Mouse (Mus musculus) embryonic facial prominence, embryonic 14.5 days (tissue): ENCODE results near the gene Abhd14b. TPM values are rescaled to one million over a fixed set of nuclear protein-coding genes. Genes with fewer than 3 reads are reported as not detected.

Source experiments
- ATAC-seq: fragments of 200-750 bp; cut with Nextera tagmentation; 2 replicates; pipeline ENCODE4 v1.8.0; 2017; ENCODE audit warnings: low read depth, moderate number of reproducible peaks, moderate TSS enrichment
- DNase-seq: peaks from one replicate; pipeline ENCODE4 v3.0.0-alpha.2; 2015; ENCODE audit warnings: low spot score
- H3K27ac ChIP-seq: fragments of 300-500 bp; sonication (generic); replicated peaks from 2 replicates; pipeline ENCODE4 v1.5.1; 2014; ENCODE audit warnings: low read depth, mild to moderate bottlenecking, low read length, moderate library complexity
- H3K27me3 ChIP-seq: fragments of 300-500 bp; sonication (generic); replicated peaks from 2 replicates; pipeline ENCODE4 v1.6.1; 2014; ENCODE audit warnings: low read length; ENCODE audit not compliant: control insufficient read depth, insufficient read depth
- H3K36me3 ChIP-seq: fragments of 300-500 bp; sonication (generic); 2 replicates; pipeline ENCODE4 v1.6.1; 2014; ENCODE audit warnings: low read length, mixed read lengths; ENCODE audit not compliant: control insufficient read depth, insufficient read depth
- H3K4me1 ChIP-seq: fragments of 300-500 bp; sonication (generic); 2 replicates; pipeline ENCODE4 v1.6.1; 2014; ENCODE audit warnings: antibody characterized with exemption, low read length; ENCODE audit not compliant: control insufficient read depth, insufficient read depth
- H3K4me2 ChIP-seq: fragments of 300-500 bp; sonication (generic); 2 replicates; pipeline ENCODE4 v1.6.1; 2014; ENCODE audit warnings: low read depth, mild to moderate bottlenecking, low read length, moderate library complexity, mixed read lengths
- H3K4me3 ChIP-seq: fragments of 300-500 bp; sonication (generic); 2 replicates; pipeline ENCODE4 v1.5.1; 2014; ENCODE audit warnings: low read depth, mild to moderate bottlenecking, low read length
- H3K9ac ChIP-seq: fragments of 300-500 bp; sonication (generic); 2 replicates; pipeline ENCODE4 v1.6.1; 2014; ENCODE audit warnings: low read depth, mild to moderate bottlenecking, low read length, moderate library complexity, mixed read lengths
- H3K9me3 ChIP-seq: fragments of 300-500 bp; sonication (generic); 2 replicates; pipeline ENCODE4 v1.6.1; 2016; ENCODE audit warnings: low read length; ENCODE audit not compliant: control insufficient read depth
- WGBS: fragments of 180-500 bp; shearing (Covaris S2); extraction: QIAGEN DNeasy Blood & Tissue Kit; methylation state at CpG from one replicate; pipeline ENCODE4 v1.1.7; 2014; 5-methylcytosine and 5-hydroxymethylcytosine counted together
- polyA plus RNA-seq: library from polyadenylated mRNA; unstranded; fragments of >200 nt; fragmentation: Nextera tagmentation; extraction: Ambion mirVana; gene quantifications from 2 replicates; pipeline ENCODE4 v1.2.1, GENCODE M21; 2014

Gene Abhd14b
- polyA plus RNA-seq, 1 experiment from 2014 or later, result 21.5 TPM

DNA sequence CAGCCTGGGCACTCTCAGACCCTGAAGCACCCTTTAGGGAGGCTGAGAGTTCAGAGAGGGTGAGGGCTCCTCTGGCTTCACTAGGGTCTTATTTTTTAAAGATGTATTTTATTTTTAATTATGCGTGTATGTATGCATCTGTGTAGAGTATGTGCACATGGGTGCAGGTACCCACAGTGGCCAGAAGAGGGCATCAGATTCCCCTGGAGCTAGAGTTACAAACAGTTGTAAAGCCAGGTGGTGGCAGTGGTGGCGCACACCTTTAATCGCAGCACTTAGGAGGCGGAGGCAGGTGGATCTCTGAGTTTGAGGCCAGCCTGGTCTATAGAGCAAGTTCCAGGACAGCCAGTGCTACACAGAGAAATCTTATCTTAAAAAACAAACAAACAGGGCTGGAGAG is 38.2 kb upstream of the Abhd14b start:
- no peak for ATAC-seq

DNA sequence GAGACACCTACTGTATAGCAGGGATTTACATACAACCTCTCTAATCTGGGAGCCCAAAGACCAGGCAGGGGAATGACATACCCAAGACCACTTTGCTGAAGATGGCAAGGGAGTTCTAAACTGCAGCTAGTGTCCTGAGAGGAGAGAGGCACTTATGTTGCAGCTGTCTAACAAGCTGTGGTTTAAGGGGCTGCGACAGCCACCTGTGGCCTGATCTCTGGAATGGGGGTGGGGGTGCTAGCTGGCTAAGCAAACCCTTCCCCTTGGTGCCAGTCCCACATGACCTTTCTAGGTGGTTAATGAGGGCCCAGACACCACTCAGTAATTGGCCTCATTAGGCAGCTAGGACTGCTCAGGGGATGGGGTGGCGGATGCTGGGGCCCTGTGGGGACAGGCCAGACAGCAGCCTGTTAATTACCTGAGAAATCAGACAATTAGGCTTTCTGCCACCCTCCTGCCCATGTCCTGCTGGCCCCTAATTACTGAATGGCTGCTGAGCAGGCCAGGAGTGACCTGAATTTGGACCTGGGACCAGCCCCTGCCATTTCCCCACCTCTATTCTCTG is 37.1 kb upstream of the Abhd14b start:
- Histone ChIP-seq H3K9ac (no peak overlapping the region), H3K9me3 (no peaks in the 10 kb centered on the region), H3K27ac (no peak overlapping the region), H3K27me3 (no peaks in the 10 kb centered on the region), H3K4me2 (no peak overlapping the region), H3K4me1 (0 out of 2 replicates have a peak, but pooled peaks cover 7% of the 10 kb centered on the region), H3K4me3 (no peak overlapping the region), H3K36me3 (no peaks in the 10 kb centered on the region)
- 80% methylated on average over 2 of the region's 2 CpGs for WGBS
- ATAC-seq, result peak; percentile 61; the same call in 1 of the 2 replicates
- DNase-seq, result no peak

More for the DNA sequence above, 38.2 kb upstream of the Abhd14b start:
- DNase-seq, result no peak
- no peak overlapping the region for H3K4me3 ChIP-seq
- 95% methylated on average over 4 of the region's 4 CpGs for WGBS
- no peaks in the 10 kb centered on the region for H3K9me3 ChIP-seq
- H3K27ac ChIP-seq, result no peak overlapping the region
- H3K36me3 ChIP-seq, result no peaks in the 10 kb centered on the region
- no peak overlapping the region for H3K9ac ChIP-seq
- no peaks in the 10 kb centered on the region for H3K27me3 ChIP-seq
- 0 out of 2 replicates have a peak, but pooled peaks cover 7% of the 10 kb centered on the region for H3K4me1 ChIP-seq
- H3K4me2 ChIP-seq, result no peak overlapping the region

DNA sequence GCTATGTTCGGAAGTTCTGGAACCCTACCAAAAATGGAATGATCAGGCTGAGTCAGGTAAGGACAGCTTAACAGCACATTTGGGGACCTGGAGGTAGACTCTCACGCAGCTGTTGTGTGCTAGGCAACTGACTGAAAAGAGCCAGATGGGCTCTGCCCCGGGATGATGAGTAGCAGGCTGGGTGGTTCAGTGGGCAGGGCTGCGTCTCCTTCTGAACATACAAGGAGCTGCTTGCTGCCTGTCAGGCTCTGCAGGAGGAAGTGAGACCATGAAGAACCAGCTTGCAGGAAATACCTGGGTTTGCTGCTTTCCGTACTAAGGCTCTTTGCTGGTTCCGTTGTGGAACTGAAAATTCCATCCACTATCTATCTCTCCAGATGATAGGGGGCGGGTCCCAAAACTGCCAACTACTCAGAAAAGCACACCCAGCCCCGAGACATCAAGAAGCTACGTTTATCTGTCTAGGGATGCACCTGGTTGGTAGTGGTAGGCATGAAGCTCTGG is 36.1 kb upstream of the Abhd14b start:
- 66% methylated on average over 9 of the region's 9 CpGs for WGBS
- no peak overlapping the region for H3K4me3 ChIP-seq
- ATAC-seq (no peak), DNase-seq (no peak)
- no peaks in the 10 kb centered on the region for H3K9me3 ChIP-seq
- H3K4me2 ChIP-seq, result no peak overlapping the region
- no peak overlapping the region for H3K9ac ChIP-seq
- H3K4me1 ChIP-seq, result 0 out of 2 replicates have a peak, but pooled peaks cover 7% of the 10 kb centered on the region
- no peaks in the 10 kb centered on the region for H3K36me3 ChIP-seq
- no peaks in the 10 kb centered on the region for H3K27me3 ChIP-seq
- H3K27ac ChIP-seq, result no peak overlapping the region

DNA sequence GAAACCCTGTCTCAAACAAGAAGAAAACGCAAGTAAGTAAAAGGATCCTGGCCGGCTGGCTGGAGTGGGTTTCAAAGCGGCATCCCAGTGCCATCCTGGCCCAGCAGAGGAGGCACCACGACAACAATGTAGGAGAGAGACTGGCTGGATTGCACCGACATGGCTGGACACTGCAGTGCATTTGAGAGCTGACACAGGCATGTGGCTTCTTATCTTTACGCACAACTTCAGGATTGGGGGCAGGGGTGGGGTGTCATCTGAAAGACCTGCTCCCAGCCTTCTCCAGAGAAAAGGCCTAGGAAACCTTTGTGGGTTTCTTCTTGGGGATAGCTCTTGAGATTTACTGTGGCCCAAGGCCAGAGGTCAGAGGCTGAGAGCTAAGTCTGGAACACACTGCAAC is 35.5 kb upstream of the Abhd14b start:
- DNase-seq, result no peak
- no peak for ATAC-seq
- no peak overlapping the region for H3K27ac ChIP-seq
- 74% methylated on average over 6 of the region's 6 CpGs for WGBS
- H3K9ac ChIP-seq, result no peak overlapping the region
- H3K4me3 ChIP-seq, result no peak overlapping the region
- H3K9me3 ChIP-seq, result no peaks in the 10 kb centered on the region
- no peak overlapping the region for H3K4me2 ChIP-seq
- no peaks in the 10 kb centered on the region for H3K27me3 ChIP-seq
- H3K36me3 ChIP-seq, result no peaks in the 10 kb centered on the region
- H3K4me1 ChIP-seq, result 0 out of 2 replicates have a peak, but pooled peaks cover 4% of the 10 kb centered on the region

DNA sequence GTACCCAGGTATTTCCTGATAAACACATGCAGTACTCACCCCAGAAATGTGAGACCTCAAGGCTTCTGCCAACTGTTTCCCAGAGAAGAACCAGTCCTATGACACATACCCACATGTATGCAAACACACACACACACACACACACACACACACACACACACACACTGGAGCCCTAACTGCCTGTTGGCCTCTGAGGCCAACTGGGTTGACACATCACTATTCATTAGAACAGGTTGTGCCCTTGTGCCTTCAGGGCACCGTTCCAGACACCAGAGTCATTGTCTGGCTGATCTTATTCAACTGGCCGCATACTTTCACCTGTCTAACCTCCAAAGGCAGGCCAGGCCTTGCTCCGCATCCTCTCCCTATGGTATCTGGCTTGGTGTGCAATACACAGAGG is 35.0 kb upstream of the Abhd14b start:
- Histone ChIP-seq H3K9me3 (no peaks in the 10 kb centered on the region), H3K9ac (no peak overlapping the region), H3K4me1 (0 out of 2 replicates have a peak, but pooled peaks cover 7% of the 10 kb centered on the region), H3K4me3 (no peak overlapping the region), H3K27ac (no peak overlapping the region), H3K4me2 (no peak overlapping the region), H3K36me3 (no peaks in the 10 kb centered on the region), H3K27me3 (no peaks in the 10 kb centered on the region)
- DNase-seq (no peak), ATAC-seq (no peak)
- WGBS, result 65% methylated on average over 3 of the region's 3 CpGs

DNA sequence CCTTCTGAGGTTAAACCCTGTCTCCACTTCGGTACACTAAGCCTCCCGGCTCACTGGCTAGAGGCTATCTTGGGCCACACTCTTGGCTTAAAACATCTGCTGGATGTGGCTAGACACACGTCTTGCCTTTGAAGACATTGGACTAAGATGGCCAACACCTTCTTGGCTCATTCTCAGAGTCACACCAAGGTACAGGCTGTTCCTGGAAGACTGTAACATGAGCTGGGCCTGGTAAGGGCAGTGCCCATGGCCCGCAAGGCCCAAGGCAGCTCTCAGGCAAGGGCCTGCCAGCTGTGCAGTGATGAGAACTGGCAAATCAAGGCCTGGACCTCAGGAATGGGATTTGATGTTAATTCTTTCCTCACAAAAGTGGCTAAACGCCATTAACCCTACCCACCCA is 33.7 kb upstream of the Abhd14b start:
- H3K9ac ChIP-seq, result no peak overlapping the region
- no peak overlapping the region for H3K27ac ChIP-seq
- H3K27me3 ChIP-seq, result no peaks in the 10 kb centered on the region
- H3K4me2 ChIP-seq, result no peak overlapping the region
- ATAC-seq (no peak), DNase-seq (no peak)
- no peaks in the 10 kb centered on the region for H3K36me3 ChIP-seq
- 83% methylated on average over 5 of the region's 5 CpGs for WGBS
- no peaks in the 10 kb centered on the region for H3K9me3 ChIP-seq
- H3K4me1 ChIP-seq, result peaks cover 21% of the 10 kb centered on the region
- H3K4me3 ChIP-seq, result no peak overlapping the region

DNA sequence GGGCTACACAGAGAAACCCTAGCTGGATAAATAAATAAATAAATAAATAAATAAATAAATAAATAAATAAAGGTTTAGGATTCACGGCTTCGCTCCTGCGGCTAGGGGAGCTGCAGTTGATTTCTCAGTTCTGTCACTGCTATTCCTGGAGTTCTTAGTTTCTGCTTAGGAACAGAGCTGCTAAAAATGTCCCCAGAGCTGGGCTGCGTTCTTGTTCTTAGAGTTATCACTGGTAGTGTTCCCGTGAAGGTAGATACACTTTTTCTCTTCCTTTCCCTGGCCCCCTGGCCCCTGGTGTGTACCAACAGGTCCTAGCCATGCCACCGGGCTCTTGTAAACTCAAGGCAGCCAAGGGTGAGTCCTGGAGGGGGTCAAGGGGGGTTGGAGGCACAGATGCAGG is 30.4 kb upstream of the Abhd14b start:
- WGBS, result 88% methylated on average over 6 of the region's 6 CpGs

DNA sequence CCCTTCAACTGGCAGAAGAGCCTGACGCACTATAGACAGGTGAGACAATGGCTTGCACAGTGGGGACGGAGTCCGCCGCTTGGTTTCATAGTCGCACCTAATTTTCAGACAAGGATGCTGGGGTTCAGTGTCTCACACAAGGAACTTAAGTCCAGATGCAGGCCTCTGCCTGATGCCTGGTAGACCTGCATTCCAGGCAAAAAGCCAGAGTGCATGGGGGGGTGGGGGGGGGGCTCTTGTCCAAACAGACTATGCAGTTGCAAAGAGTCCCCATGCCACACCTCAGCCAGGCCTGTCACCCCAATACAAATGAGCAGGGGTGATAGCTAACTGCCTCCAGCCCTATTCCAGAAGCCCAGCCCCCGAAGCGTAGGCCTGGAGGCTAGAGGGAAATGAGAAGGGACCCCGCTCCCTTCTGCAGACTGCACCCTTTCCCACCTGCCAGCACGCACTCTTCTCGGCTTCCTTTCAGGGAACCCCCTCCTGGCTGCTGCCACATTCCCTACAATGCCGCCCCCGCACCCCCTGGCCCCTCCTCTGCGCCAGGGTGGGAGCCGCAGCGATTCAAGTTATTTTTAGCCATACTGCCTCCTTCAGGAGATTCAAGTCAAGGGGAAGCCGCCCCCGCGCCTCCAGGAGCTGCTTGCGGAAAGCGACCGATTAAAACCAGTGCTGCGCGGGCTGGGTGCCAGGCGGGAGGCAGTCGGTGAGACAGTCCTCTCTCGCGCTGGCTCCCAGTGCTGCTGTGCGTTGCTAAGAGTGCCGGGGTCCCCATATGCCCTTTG is 29.2 kb upstream of the Abhd14b start:
- H3K9ac ChIP-seq, result peak overlapping the region; percentile 48
- 13% methylated on average over 21 of the region's 29 CpGs for WGBS
- ATAC-seq (peak; percentile 60), DNase-seq (peak; percentile 96)
- peak overlapping the region; percentile 22 for H3K4me3 ChIP-seq
- H3K27me3 ChIP-seq, result no peaks in the 10 kb centered on the region
- peak overlapping the region; percentile 56 for H3K4me2 ChIP-seq
- H3K36me3 ChIP-seq, result no peaks in the 10 kb centered on the region
- H3K9me3 ChIP-seq, result no peaks in the 10 kb centered on the region
- peak overlapping the region; percentile 57 for H3K27ac ChIP-seq
- peaks cover 38% of the 10 kb centered on the region for H3K4me1 ChIP-seq

More for the DNA sequence above, 30.4 kb upstream of the Abhd14b start:
- no peak for DNase-seq
- Histone ChIP-seq H3K27ac (no peak overlapping the region), H3K27me3 (no peaks in the 10 kb centered on the region), H3K4me3 (no peak overlapping the region), H3K4me1 (peaks cover 38% of the 10 kb centered on the region), H3K4me2 (no peak overlapping the region), H3K36me3 (no peaks in the 10 kb centered on the region), H3K9me3 (no peaks in the 10 kb centered on the region), H3K9ac (no peak overlapping the region)
- ATAC-seq, result no peak
